ENCODE assay signal across 8 mouse cellular contexts in genomic region chr12:31654965-31655477, GRCm38 (mm10). TPM values are rescaled to one million over a fixed set of nuclear protein-coding genes. Genes with fewer than 3 reads are reported as not detected.
DNase-seq lines count a peak whose midpoint lies in the region; ATAC-seq and TF ChIP-seq lines count a peak whose summit lies in the region.

No protein-coding gene starts in this region.

- H3K27me3 ChIP-seq in lung, embryonic 14.5 days (ENCODE audit: insufficient read depth, low read length), result no peaks in the 10 kb centered on the region
- H3K27me3 ChIP-seq in embryonic facial prominence, embryonic 12.5 days, result no peaks in the 10 kb centered on the region
- H3K27me3 ChIP-seq in intestine, postnatal 0 days (replicated peaks; ENCODE audit: control insufficient read depth, insufficient read depth, low read length), result no peaks in the 10 kb centered on the region
- no peaks in the 10 kb centered on the region for H3K27me3 ChIP-seq in neural tube, embryonic 13.5 days

- peak overlapping the region; percentile 81 for H3K4me3 ChIP-seq in lung, embryonic 14.5 days (ENCODE audit: low read depth, low read length)
- peak overlapping the region; percentile 85 for H3K4me3 ChIP-seq in embryonic facial prominence, embryonic 12.5 days
- H3K4me3 ChIP-seq in intestine, postnatal 0 days (ENCODE audit: low read depth, low read length), result peak overlapping the region; percentile 97
- H3K4me3 ChIP-seq in neural tube, embryonic 13.5 days, result peak overlapping the region; percentile 88

- H3K4me2 ChIP-seq in lung, embryonic 14.5 days, result peak overlapping the region; percentile 79
- H3K4me2 ChIP-seq in embryonic facial prominence, embryonic 12.5 days (replicated peaks), result peak overlapping the region; percentile 57
- peak overlapping the region; percentile 75 for H3K4me2 ChIP-seq in intestine, postnatal 0 days (replicated peaks; ENCODE audit: low read depth)
- peak overlapping the region; percentile 66 for H3K4me2 ChIP-seq in neural tube, embryonic 13.5 days

- under 1% methylated on average over 29 of the region's 29 CpGs for WGBS in lung, embryonic 14.5 days
- under 1% methylated on average over 29 of the region's 29 CpGs for WGBS in embryonic facial prominence, embryonic 12.5 days
- WGBS in intestine, postnatal 0 days, result under 1% methylated on average over 29 of the region's 29 CpGs
- WGBS in neural tube, embryonic 13.5 days, result under 1% methylated on average over 29 of the region's 29 CpGs

- peak overlapping the region; percentile 93 for H3K27ac ChIP-seq in lung, embryonic 14.5 days (ENCODE audit: low read depth)
- H3K27ac ChIP-seq in embryonic facial prominence, embryonic 12.5 days, result peak overlapping the region; percentile 84; the same call in 1 of the 2 replicates
- peak overlapping the region; percentile 88 for H3K27ac ChIP-seq in intestine, postnatal 0 days (ENCODE audit: low read depth, low read length)
- peak overlapping the region; percentile 82; the same call in 1 of the 2 replicates for H3K27ac ChIP-seq in neural tube, embryonic 13.5 days (replicated peaks)

- H3K4me1 ChIP-seq in lung, embryonic 14.5 days (ENCODE audit: insufficient read depth), result peaks cover 4% of the 10 kb centered on the region; the same call in 1 of the 2 replicates
- peaks cover 6% of the 10 kb centered on the region; the same call in 1 of the 2 replicates for H3K4me1 ChIP-seq in embryonic facial prominence, embryonic 12.5 days
- H3K4me1 ChIP-seq in intestine, postnatal 0 days (replicated peaks; ENCODE audit: control insufficient read depth, insufficient read depth, low read length), result no peaks in the 10 kb centered on the region
- H3K4me1 ChIP-seq in neural tube, embryonic 13.5 days (replicated peaks), result peaks cover 11% of the 10 kb centered on the region

- no peaks in the 10 kb centered on the region for H3K9me3 ChIP-seq in lung, embryonic 14.5 days (ENCODE audit: low read depth, low read length)
- no peaks in the 10 kb centered on the region for H3K9me3 ChIP-seq in embryonic facial prominence, embryonic 12.5 days
- no peaks in the 10 kb centered on the region for H3K9me3 ChIP-seq in intestine, postnatal 0 days (ENCODE audit: control insufficient read depth)
- no peaks in the 10 kb centered on the region for H3K9me3 ChIP-seq in neural tube, embryonic 13.5 days

- ATAC-seq in lung, embryonic 14.5 days (ENCODE audit: insufficient read depth), result peak; percentile 89
- ATAC-seq in embryonic facial prominence, embryonic 12.5 days (ENCODE audit: insufficient number of reproducible peaks, insufficient read depth, low FRiP score, low TSS enrichment), result peak; percentile 73; the same call in 1 of the 2 replicates
- peak; percentile 71 for ATAC-seq in intestine, postnatal 0 days
- peak; percentile 85 for ATAC-seq in neural tube, embryonic 13.5 days (ENCODE audit: low read depth)

- peak; percentile 63 for TF ChIP-seq CTCF in lung, embryonic 14.5 days (IDR thresholded peaks at IDR 0.05; ENCODE audit: low read depth)
- peak; percentile 72 for TF ChIP-seq CTCF in intestine, postnatal 0 days (IDR thresholded peaks at IDR 0.05; ENCODE audit: low read depth)

- no peaks in the 10 kb centered on the region for H3K36me3 ChIP-seq in lung, embryonic 14.5 days (ENCODE audit: insufficient read depth)
- no peaks in the 10 kb centered on the region for H3K36me3 ChIP-seq in embryonic facial prominence, embryonic 12.5 days
- no peaks in the 10 kb centered on the region for H3K36me3 ChIP-seq in intestine, postnatal 0 days (ENCODE audit: control insufficient read depth, insufficient read depth)
- 0 out of 2 replicates have a peak, but pooled peaks cover 3% of the 10 kb centered on the region for H3K36me3 ChIP-seq in neural tube, embryonic 13.5 days

- H3K9ac ChIP-seq in lung, embryonic 14.5 days, result peak overlapping the region; percentile 79
- peak overlapping the region; percentile 66 for H3K9ac ChIP-seq in embryonic facial prominence, embryonic 12.5 days
- H3K9ac ChIP-seq in intestine, postnatal 0 days (ENCODE audit: low read depth, low read length), result peak overlapping the region; percentile 81
- peak overlapping the region; percentile 84 for H3K9ac ChIP-seq in neural tube, embryonic 13.5 days

- no peak for DNase-seq in lung, embryonic 14.5 days
- no peak for DNase-seq in lung, adult 18-20 months
- no peak for DNase-seq in right cerebral cortex, postnatal 36 days (ENCODE audit: low spot score in 2 of 2)
- no peak for DNase-seq in kidney, adult 18-20 months
- no peak for DNase-seq in cerebellum, adult 11-12 months

RNA-seq across cellular contexts. Expression of gene Cog5, which starts 0.4 kb away (rescaled TPM):
- 34.0 and 37.0 TPM in 2 replicates for polyA plus RNA-seq in lung, embryonic 14.5 days (2014; fragmentation: Nextera tagmentation; extraction: Ambion mirVana)
- polyA plus RNA-seq in embryonic facial prominence, embryonic 12.5 days (2016; fragmentation: Nextera tagmentation; extraction: Ambion mirVana), result 34.8 and 35.8 TPM in 2 replicates
- polyA plus RNA-seq in intestine, postnatal 0 days (2015; fragmentation: Nextera tagmentation; extraction: Ambion mirVana), result 16.4 and 19.1 TPM in 2 replicates
- polyA plus RNA-seq in neural tube, embryonic 13.5 days (2015; fragmentation: Nextera tagmentation; extraction: Ambion mirVana), result 33.1 and 35.5 TPM in 2 replicates

RNA-seq across cellular contexts. Expression of gene Dus4l, which starts 0.4 kb away (rescaled TPM):
- 12.1 and 13.6 TPM in 2 replicates for polyA plus RNA-seq in lung, embryonic 14.5 days (2014; fragmentation: Nextera tagmentation; extraction: Ambion mirVana)
- 9.6 and 10.5 TPM in 2 replicates for polyA plus RNA-seq in embryonic facial prominence, embryonic 12.5 days (2016; fragmentation: Nextera tagmentation; extraction: Ambion mirVana)
- polyA plus RNA-seq in intestine, postnatal 0 days (2015; fragmentation: Nextera tagmentation; extraction: Ambion mirVana), result 4.4 and 5.5 TPM in 2 replicates
- polyA plus RNA-seq in neural tube, embryonic 13.5 days (2015; fragmentation: Nextera tagmentation; extraction: Ambion mirVana), result 3.4 and 7.6 TPM in 2 replicates

RNA-seq across cellular contexts. Expression of gene Bcap29, which starts 20.6 kb away (rescaled TPM):
- polyA plus RNA-seq in lung, embryonic 14.5 days (2014; fragmentation: Nextera tagmentation; extraction: Ambion mirVana), result 33.5 and 33.9 TPM in 2 replicates
- polyA plus RNA-seq in embryonic facial prominence, embryonic 12.5 days (2016; fragmentation: Nextera tagmentation; extraction: Ambion mirVana), result 30.0 and 33.5 TPM in 2 replicates
- 29.6 and 30.0 TPM in 2 replicates for polyA plus RNA-seq in intestine, postnatal 0 days (2015; fragmentation: Nextera tagmentation; extraction: Ambion mirVana)
- 31.9 and 32.8 TPM in 2 replicates for polyA plus RNA-seq in neural tube, embryonic 13.5 days (2015; fragmentation: Nextera tagmentation; extraction: Ambion mirVana)

RNA-seq across cellular contexts. Expression of gene Gpr22, which starts 58.7 kb away (rescaled TPM):
- 0.51 and 0.54 TPM in 2 replicates for polyA plus RNA-seq in lung, embryonic 14.5 days (2014; fragmentation: Nextera tagmentation; extraction: Ambion mirVana)
- polyA plus RNA-seq in embryonic facial prominence, embryonic 12.5 days (2016; fragmentation: Nextera tagmentation; extraction: Ambion mirVana), result 1.00 and 1.2 TPM in 2 replicates
- 3.2 and 3.5 TPM in 2 replicates for polyA plus RNA-seq in intestine, postnatal 0 days (2015; fragmentation: Nextera tagmentation; extraction: Ambion mirVana)
- 18.7 and 19.2 TPM in 2 replicates for polyA plus RNA-seq in neural tube, embryonic 13.5 days (2015; fragmentation: Nextera tagmentation; extraction: Ambion mirVana)
